Mouse (Mus musculus): Measurements from ENCODE around the gene Trip11.

Trip11 gene

GRCm38 (mm10) chr12:101897113-101897512, 16.0 kb downstream of the Trip11 start:
- no peak for DNase-seq (ENCODE audit: low spot score)

- DNase-seq (ENCODE audit: low spot score), result no peak
These were observed 19.8 kb downstream of the Trip11 start for GRCm38 (mm10) chr12:101893296-101893695.

GRCm38 (mm10) chr12:101892832-101893231, 20.2 kb downstream of the Trip11 start:
- DNase-seq (ENCODE audit: low spot score), result no peak

- DNase-seq (ENCODE audit: low spot score), result no peak
These were observed 22.0 kb downstream of the Trip11 start for GRCm38 (mm10) chr12:101891066-101891465.

- DNase-seq (ENCODE audit: low spot score), result no peak
These were observed 23.7 kb downstream of the Trip11 start for GRCm38 (mm10) chr12:101889351-101889750.

- no peak for DNase-seq (ENCODE audit: low spot score)
These were observed 24.8 kb downstream of the Trip11 start for GRCm38 (mm10) chr12:101888312-101888711.

- DNase-seq (ENCODE audit: low spot score), result no peak
These were observed 28.1 kb downstream of the Trip11 start for GRCm38 (mm10) chr12:101884926-101885325.

GRCm38 (mm10) chr12:101876374-101876773, 36.7 kb downstream of the Trip11 start:
- no peak for DNase-seq (ENCODE audit: low spot score)

GRCm38 (mm10) chr12:101875107-101875506, 38.0 kb downstream of the Trip11 start:
- DNase-seq (ENCODE audit: low spot score), result no peak

GRCm38 (mm10) chr12:101862286-101862964, 50.6 kb downstream of the Trip11 start:
- no peak for DNase-seq (ENCODE audit: low spot score)

- DNase-seq (ENCODE audit: low spot score), result no peak
These were observed 52.8 kb downstream of the Trip11 start for GRCm38 (mm10) chr12:101860256-101860655.

GRCm38 (mm10) chr12:101858011-101858410, 55.1 kb downstream of the Trip11 start:
- DNase-seq (ENCODE audit: low spot score), result no peak

- no peak for DNase-seq (ENCODE audit: low spot score)
These were observed 58.7 kb downstream of the Trip11 start for GRCm38 (mm10) chr12:101854336-101854735.

GRCm38 (mm10) chr12:101851846-101852564, 61.1 kb downstream of the Trip11 start:
- DNase-seq (ENCODE audit: low spot score), result no peak

GRCm38 (mm10) chr12:101851314-101851713, 61.8 kb downstream of the Trip11 start:
- no peak for DNase-seq (ENCODE audit: low spot score)

GRCm38 (mm10) chr12:101836546-101837274, 76.4 kb downstream of the Trip11 start:
- DNase-seq (ENCODE audit: low spot score), result no peak

GRCm38 (mm10) chr12:101834715-101835114, 78.4 kb downstream of the Trip11 start:
- no peak for DNase-seq (ENCODE audit: low spot score)

GRCm38 (mm10) chr12:101833776-101834175, 79.3 kb downstream of the Trip11 start:
- no peak for DNase-seq (ENCODE audit: low spot score)

- DNase-seq (ENCODE audit: low spot score), result no peak
These were observed 80.0 kb downstream of the Trip11 start for GRCm38 (mm10) chr12:101833115-101833506.

- no peak for DNase-seq (ENCODE audit: low spot score)
These were observed 80.6 kb downstream of the Trip11 start for GRCm38 (mm10) chr12:101832179-101833114.

- no peak for DNase-seq (ENCODE audit: low spot score)
These were observed 81.8 kb downstream of the Trip11 start for GRCm38 (mm10) chr12:101831221-101831620.

GRCm38 (mm10) chr12:101823161-101823560, 89.9 kb downstream of the Trip11 start:
- no peak for DNase-seq (ENCODE audit: low spot score)
